Mouse (Mus musculus) ES-E14 (cell line): ENCODE data around the gene Erc1. TPM values are rescaled to one million over a fixed set of nuclear protein-coding genes. Genes with fewer than 3 reads are reported as not detected.

Experiments used
- DNase-seq: peaks from one replicate; pipeline ENCODE4 v3.0.0-alpha.2; 2013; ENCODE audit warnings: low read depth, low spot score
- H3K27ac ChIP-seq: 2 replicates; pipeline ENCODE4 v1.5.1; 2012; ENCODE audit warnings: low read depth, mild to moderate bottlenecking, low read length, moderate library complexity, mixed read lengths; ENCODE audit not compliant: poor library complexity, insufficient read depth, severe bottlenecking
- H3K36me3 ChIP-seq: 2 replicates; pipeline ENCODE4 v1.6.1; 2012; ENCODE audit warnings: mild to moderate bottlenecking, low read length, moderate library complexity, mixed read lengths; ENCODE audit not compliant: control insufficient read depth, poor library complexity, insufficient read depth, severe bottlenecking
- H3K4me1 ChIP-seq, 2 experiments: fragments of 150-350 bp in 1 of 2; sonication (generic) in 1 of 2; 2 replicates each; pipeline ENCODE4 v1.6.1; 2012; ENCODE audit warnings: low read length in 2 of 2, mild to moderate bottlenecking in 1 of 2, mixed read lengths in 1 of 2; ENCODE audit not compliant: control insufficient read depth in 2 of 2, insufficient read depth in 2 of 2, poor library complexity in 1 of 2
- H3K4me3 ChIP-seq, 2 experiments: fragments of 150-350 bp in 1 of 2; sonication (generic) in 1 of 2; 2 replicates each; pipeline ENCODE4 v1.5.1; 2012; ENCODE audit warnings: low read length in 2 of 2, low read depth in 1 of 2, mild to moderate bottlenecking in 1 of 2, mixed read lengths in 1 of 2; ENCODE audit not compliant: insufficient read depth in 1 of 2, poor library complexity in 1 of 2, severe bottlenecking in 1 of 2
- H3K9ac ChIP-seq: 2 replicates; pipeline ENCODE4 v1.6.1; 2012; ENCODE audit warnings: low read depth, mild to moderate bottlenecking, low read length, mixed read lengths; ENCODE audit not compliant: poor library complexity, insufficient read depth, severe bottlenecking
- H3K9me3 ChIP-seq: fragments of 150-350 bp; sonication (generic); 2 replicates; pipeline ENCODE4 v1.6.1; 2012; ENCODE audit warnings: low read depth, mild to moderate bottlenecking, low read length; ENCODE audit not compliant: control insufficient read depth, insufficient read depth
- CHD2 ChIP-seq: IDR thresholded peaks from 2 replicates; pipeline ENCODE4 v1.6.1; 2014; ENCODE audit warnings: mild to moderate bottlenecking, low read depth, low read length, inconsistent platforms
- HCFC1 ChIP-seq: IDR thresholded peaks from 2 replicates; pipeline ENCODE4 v1.6.1; 2012; ENCODE audit warnings: low read length, inconsistent platforms, borderline replicate concordance; ENCODE audit not compliant: insufficient read depth
- MAFK ChIP-seq: IDR thresholded peaks from 2 replicates; pipeline ENCODE4 v1.6.1; 2014; ENCODE audit warnings: mild to moderate bottlenecking, low read depth, low read length, inconsistent platforms; ENCODE audit not compliant: insufficient read depth
- ZC3H11A ChIP-seq: IDR thresholded peaks from 2 replicates; pipeline ENCODE4 v1.6.1; 2012; ENCODE audit warnings: low read depth, mild to moderate bottlenecking, inconsistent platforms, low read length, borderline replicate concordance
- ZNF384 ChIP-seq: IDR thresholded peaks from 2 replicates; pipeline ENCODE4 v1.6.1; 2012; ENCODE audit warnings: low read depth, low read length, inconsistent platforms
- in situ Hi-C, 2 experiments: fragments of 600-800 bp; cut with MboI; formaldehyde crosslinking; loops; one replicate each; pipeline ENCODE4 v1.15.1; 2025; ENCODE audit warnings: low sequenced_read_pairs in 2 of 2, inconsistent platforms in 1 of 2; ENCODE audit not compliant: unreplicated experiment in 2 of 2
- total RNA-seq: library from RNA; depleted of rRNA; stranded (reverse); fragments of 300-350 nt; gene quantifications from 2 replicates; pipeline ENCODE4 v1.2.3, GENCODE M21; 2012; rRNA removed

Gene Erc1
- total RNA-seq, result 14.7 and 16.5 TPM in 2 replicates

DNA sequence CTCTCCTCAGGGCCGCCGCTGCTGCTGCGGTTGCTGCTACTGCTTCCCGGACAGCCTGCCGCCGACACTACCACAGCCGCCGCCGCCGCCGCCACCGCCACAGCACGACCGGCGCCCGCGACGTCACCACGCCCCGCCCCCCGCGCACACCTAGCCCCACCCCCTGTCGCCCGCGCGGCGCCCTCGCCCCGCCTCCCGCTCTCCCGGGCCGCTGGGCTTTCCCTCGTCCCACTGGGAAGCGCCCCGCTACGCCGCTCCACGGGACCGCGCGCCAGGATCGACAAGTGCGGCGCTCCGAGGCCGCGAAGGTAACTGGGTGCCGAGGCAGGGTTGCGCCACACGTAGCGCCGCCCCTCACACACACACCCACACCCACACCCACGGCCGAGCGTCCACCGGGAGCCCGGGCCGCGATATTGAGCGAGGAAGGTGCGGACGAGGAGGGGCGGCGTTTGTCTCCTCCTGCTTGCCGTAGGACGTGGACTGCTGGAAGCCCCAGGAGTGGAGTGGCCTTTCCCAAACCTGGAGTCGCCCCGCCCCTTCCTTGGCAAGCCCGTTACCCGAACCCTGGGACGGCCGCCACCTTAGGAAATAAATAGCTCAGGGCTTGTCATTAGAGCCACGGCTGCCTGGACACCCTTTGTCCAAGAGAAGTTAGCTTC, at the start of gene Erc1:
Gene Erc1 (minus strand): TSS at position 134 of the 662 bp plus-strand sequence.
- H3K9me3 ChIP-seq, result no peaks in the 10 kb centered on the region
- no peaks in the 10 kb centered on the region for H3K36me3 ChIP-seq
- H3K27ac ChIP-seq, result peak within 1 kb of the TSS; percentile 94
- in situ Hi-C loops, result no loop called here
- H3K4me3 ChIP-seq, result peak within 1 kb of the TSS; percentile 90 to 98
- peak within 1 kb of the TSS; percentile 98 for H3K9ac ChIP-seq
- peak; percentile 92 for DNase-seq
- H3K4me1 ChIP-seq, result peaks cover 0 to 2% of the 10 kb centered on the region in 2 experiments; a peak in 2 of 4 replicates
- TF ChIP-seq ZC3H11A, result no peak
- peak; percentile 49; the same call in 1 of the 2 replicates for TF ChIP-seq HCFC1
- TF ChIP-seq MAFK, result no peak

DNA sequence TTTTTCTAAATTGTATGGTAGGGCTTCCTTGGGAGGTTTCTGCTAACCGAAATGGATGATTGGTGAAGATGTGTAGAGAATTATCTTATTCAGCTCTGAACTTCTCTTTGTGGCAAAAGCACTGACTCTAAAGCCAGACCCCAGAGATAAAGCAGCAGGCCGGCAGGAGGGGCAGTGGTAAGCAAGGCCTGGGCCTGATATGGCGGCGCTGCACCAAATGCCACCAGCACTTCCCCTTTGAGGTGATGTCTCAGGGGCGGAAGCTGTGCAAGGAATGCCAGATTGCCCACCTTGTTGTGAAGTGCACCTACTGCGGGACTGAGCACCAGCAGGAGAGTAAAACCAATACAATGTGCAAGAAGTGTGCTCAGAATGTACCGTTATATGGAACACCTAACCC, 44.7 kb upstream of the Erc1 start:
- DNase-seq, result no peak
- Histone ChIP-seq H3K4me1 (no peaks in the 10 kb centered on the region), H3K9me3 (no peaks in the 10 kb centered on the region), H3K4me3 (no peak overlapping the region), H3K36me3 (no peaks in the 10 kb centered on the region), H3K9ac (no peak overlapping the region), H3K27ac (no peak overlapping the region)
- no peak for TF ChIP-seq HCFC1
- in situ Hi-C loops, result no loop called here

DNA sequence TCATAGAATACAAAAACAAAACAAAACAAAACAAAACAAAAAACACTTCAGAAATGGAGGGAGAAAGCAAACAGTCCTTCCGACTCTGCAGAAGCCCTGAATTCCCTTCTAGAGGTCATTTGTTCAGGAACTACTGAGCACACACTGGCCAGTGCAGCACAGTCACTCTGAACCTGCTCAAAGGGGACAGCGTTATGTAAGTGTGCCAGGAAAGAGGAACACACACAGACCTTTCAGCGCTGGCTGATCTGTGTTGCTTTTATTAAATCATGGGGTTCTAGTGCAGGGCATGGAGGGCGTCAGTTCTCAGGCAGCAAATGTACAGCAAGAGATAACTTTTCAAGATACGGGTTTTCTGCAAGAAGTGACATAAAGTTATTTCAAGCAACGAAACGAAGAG, 35.2 kb upstream of the Erc1 start:
- Histone ChIP-seq H3K4me1 (no peaks in the 10 kb centered on the region), H3K27ac (no peak overlapping the region), H3K36me3 (no peaks in the 10 kb centered on the region), H3K9me3 (no peaks in the 10 kb centered on the region), H3K9ac (no peak overlapping the region), H3K4me3 (no peak overlapping the region)
- DNase-seq, result no peak
- TF ChIP-seq HCFC1, result no peak
- no peak for TF ChIP-seq CHD2
- TF ChIP-seq ZC3H11A, result no peak
- TF ChIP-seq ZNF384, result no peak
- no peak for TF ChIP-seq MAFK
- in situ Hi-C loops, result no loop called here

DNA sequence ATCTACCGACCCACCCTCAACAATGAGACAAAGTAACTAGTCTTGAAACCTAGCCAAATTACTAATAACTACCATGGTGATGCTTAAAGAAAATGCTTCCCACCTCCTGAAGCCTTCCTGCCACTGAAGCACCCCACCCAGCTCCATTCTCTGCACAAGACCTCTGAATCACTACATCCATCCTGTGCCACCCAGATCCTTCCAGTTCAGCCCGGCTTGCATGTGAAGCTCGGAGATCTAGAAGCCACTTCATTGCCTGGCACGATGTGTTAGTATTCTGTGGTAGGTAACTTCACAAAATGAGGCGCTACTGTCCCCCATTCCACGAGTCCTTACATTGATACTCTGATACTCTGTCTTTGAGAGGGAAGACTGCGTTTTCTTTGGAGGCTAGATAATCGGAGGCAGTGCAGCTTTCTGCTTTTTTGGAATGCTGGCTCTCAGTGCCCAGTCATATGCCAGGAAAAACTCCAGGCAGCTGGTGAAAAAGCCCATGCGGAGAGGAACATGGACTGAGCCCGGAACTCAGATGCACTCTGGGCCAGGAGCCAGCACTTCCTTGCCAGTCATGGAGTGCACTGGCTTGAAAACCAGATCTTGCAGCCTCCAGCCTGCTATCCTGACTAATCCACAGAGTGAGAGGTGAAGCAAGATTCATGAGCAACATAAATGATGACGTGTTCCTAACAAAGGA, 16.5 kb upstream of the Erc1 start:
- in situ Hi-C loops, result no loop called here
- TF ChIP-seq CHD2 (no peak), ZC3H11A (no peak), MAFK (no peak), HCFC1 (no peak), ZNF384 (no peak)
- Histone ChIP-seq H3K9ac (no peak overlapping the region), H3K4me3 (no peak overlapping the region), H3K9me3 (no peaks in the 10 kb centered on the region), H3K36me3 (no peaks in the 10 kb centered on the region), H3K4me1 (no peaks in the 10 kb centered on the region), H3K27ac (no peak overlapping the region)
- DNase-seq, result no peak
